Mouse (Mus musculus) cerebellum, adult 2 months (tissue): ENCODE data around the gene Spata7.

Experiments
- CTCF ChIP-seq: fragments of 200-500 bp; IDR thresholded peaks from 2 replicates; pipeline ENCODE4 v1.5.1; 2011; ENCODE audit warnings: low read depth, mild to moderate bottlenecking, control low read depth, low read length, moderate library complexity, borderline replicate concordance; ENCODE audit not compliant: insufficient read depth
- POLR2A ChIP-seq: fragments of 200-500 bp; IDR thresholded peaks from 2 replicates; pipeline ENCODE4 v1.6.1; 2011; ENCODE audit warnings: low read length, control low read depth, borderline replicate concordance; ENCODE audit not compliant: insufficient read depth

DNA sequence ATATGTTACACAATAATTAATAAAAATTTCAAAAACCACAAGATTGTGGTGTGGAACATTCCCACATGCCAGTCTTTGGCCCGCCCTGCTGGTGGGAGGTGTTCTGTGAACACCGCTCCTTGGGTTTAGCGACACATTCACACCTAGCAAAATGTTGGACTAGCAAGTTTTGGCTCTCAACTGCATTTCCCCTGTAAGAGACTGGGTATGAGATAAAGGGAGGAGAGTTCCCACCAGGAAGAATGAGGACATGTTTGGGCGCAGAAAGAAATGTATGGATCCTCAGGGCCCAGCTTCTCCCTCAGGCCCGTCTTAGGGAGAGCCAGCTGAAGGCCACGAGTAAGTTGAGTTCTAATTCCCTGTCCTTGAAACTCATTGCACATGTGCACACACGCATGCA is 34.7 kb downstream of the Spata7 start:
- TF ChIP-seq POLR2A (no peak), CTCF (no peak)
